Mouse (Mus musculus) retina, adult 2 months (tissue): Measurements from ENCODE around the gene Rps19bp1.

Source experiments
- DNase-seq: peaks from one replicate; pipeline ENCODE4 v3.0.0-alpha.2; 2012; ENCODE audit warnings: low read depth, low spot score

Gene Rps19bp1

DNA sequence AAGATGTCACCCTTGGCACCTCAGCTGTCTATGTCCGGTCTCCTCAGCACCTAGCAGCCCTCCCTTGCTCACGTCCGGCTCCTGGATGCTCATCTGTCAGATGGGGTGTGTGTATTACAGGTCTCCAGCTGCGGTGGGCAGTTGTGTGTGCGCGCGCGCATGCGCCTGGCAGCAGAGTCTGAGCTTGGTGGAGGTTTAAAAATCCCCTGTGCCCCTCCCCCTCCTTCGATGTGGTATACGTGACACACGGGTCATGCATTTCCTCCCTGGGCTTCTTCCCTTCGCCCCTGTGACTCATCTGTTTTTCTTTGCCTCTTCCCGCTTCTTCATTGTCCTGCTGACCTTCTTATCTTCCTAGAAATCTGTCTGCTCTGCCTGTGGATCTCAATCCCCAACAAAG is 44.9 kb downstream of the Rps19bp1 start:
- DNase-seq = no peak

DNA sequence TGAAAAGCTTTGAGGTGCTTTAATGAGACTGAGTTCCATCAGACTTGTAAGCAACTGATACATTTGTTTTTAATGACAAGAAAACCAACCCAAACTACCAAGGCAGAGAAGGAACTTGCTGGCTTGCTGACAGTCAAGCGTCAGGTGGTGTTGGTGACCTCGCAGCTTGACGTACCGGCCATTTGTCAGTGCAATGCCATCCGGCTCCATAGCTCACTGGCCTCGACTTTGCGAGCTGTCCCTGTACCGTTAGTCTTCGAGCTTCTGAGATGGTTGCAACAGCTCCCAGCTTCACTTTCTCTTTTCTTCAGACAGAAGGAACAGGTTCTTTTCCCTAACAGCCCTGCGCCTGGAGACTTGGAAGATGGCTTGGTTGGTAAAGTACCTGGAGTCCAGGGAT is 46.6 kb downstream of the Rps19bp1 start:
- DNase-seq = no peak

DNA sequence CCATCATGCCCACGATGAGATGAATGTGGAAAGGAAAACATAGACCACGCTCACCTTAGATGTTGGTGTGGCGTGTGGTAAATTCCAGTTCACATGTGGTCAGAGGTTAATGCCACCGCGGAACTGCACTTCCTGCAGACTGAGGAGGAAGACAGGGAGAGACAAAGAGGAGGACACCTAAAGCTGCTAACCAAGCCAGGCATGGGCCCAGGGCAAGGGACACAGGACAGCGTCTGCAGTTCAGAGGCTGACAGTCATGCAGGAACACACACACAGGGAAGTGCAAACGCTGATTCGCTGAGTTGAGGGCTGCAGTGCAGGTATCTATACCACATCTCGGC is 47.7 kb downstream of the Rps19bp1 start:
- DNase-seq = no peak

DNA sequence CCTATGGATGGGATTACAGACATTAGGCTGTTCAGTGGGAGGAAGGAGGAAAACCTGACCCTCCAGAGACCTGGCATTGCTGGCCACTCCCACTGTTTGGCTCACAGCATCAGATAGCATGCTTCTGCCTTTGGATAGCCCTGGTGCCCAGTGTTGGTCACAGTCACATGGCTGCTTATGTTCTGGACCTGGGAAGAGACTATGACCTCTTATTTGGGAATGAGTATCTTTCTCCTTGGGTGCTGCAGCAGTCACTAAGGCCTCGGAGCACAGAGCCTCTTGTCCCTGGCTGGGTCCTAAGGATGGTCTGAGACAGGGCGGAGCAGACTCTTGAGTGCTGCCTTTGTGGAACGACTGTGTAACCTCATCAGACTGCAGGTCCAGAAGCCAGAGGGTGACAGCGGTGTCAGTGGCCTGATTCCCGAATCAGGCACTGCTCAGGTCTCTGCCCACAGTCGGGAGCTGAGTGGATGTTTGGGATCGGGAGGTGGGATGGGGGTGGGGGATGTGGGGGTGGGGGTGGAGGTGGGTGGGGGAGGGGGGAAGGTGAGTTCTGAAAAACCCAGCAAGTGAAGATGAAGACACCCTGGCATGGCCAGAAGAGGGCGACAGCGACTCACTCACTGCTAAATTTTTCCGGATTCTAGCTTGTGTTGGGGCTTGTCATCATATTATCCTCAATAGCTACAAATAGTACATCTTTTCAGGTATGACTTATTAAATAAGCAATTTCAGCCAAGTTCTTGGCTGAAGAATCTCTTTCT is 48.2 kb downstream of the Rps19bp1 start:
- DNase-seq = no peak

DNA sequence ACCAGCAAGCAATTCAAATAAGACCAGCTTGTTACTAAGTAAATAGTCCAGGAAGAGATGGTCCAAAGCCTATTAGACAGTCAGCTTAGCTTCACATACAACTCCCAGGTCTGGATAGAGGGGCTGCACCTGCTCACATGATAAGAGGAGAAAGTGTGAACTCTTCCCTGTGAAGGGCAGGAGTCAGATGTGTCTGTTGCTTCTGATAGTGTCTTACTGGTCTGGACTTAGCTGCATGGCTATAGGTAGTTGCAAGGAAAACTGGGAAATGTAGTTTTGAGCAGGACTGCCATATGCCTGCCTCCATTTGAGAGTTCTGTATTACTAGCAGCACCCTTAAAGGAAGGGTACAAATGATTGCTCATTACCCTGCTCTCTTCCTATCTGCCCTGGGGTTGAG is 50.4 kb downstream of the Rps19bp1 start:
- no peak for DNase-seq
